Mouse (Mus musculus) effector memory CD4-positive, alpha-beta T cell, adult 5 months (primary cell): ENCODE measurements around the gene Gm9125. TPM values are rescaled to one million over a fixed set of nuclear protein-coding genes. Genes with fewer than 3 reads are reported as not detected.

Experiments used
- polyA plus RNA-seq: library from polyadenylated mRNA; unstranded; fragments of 100-300 nt; shearing (Covaris generic); gene quantifications from one replicate; pipeline ENCODE4 v1.2.1, GENCODE M21; 2017

The Gm9125 gene
- polyA plus RNA-seq = not detected

DNA sequence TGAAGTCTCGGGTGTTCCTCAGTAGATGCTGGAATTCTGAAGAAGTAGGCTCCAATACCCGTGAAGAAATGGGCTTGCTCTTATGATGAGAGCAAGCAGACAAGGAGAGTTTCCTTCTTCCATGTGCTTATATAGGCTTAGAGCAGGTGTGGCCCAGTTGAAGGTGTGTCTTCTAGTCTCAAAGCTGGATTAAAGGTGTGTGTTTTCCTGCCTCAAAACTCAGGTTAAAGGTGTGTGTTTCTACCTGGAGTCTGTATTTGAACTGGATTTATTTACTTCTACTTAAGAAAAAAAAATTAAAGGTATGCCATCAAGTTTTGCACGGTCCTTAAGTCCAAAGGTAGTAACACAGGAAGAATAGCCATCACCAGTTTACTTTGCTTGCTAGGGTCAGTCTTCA lies at the start of gene Gm9125:
Gene Gm9125, minus strand, starts transcription at position 101 of the 400 bp plus-strand sequence.

DNA sequence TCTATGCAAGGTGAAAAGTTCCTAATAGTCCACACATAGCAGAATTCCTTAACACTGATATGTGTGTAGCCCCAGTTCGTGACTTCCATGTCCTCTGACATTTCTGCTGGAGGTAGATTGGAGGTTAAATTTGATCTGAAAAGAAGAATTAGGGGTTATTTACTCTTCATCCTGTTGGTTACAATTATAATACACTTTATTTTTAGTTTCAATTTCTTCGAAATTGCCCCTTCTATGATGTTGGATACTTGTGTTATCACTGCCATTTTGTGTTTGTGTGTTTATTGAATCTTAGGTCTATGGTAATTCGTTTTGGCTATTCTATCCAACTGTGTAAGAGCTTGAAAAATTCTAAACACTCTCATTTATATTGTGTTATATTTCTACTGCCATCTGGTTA lies 17.9 kb upstream of the Gm9125 start, which contains the start of gene Gm10697:
Gene Gm10697, minus strand, starts transcription at position 101 of the 400 bp plus-strand sequence.

Other genes with a start within 250 kb of the Gm9125 start
- not detected for gene Tdpoz3, start 228.9 kb downstream of the Gm9125 start, polyA plus RNA-seq
- not detected for gene Gm9117, start 111.3 kb downstream of the Gm9125 start, polyA plus RNA-seq
- not detected for gene Tdpoz5, start 93.6 kb downstream of the Gm9125 start, polyA plus RNA-seq
- not detected for gene Gm10697, start 17.8 kb upstream of the Gm9125 start, polyA plus RNA-seq
- not detected for gene Gm10696, start 123.3 kb upstream of the Gm9125 start, polyA plus RNA-seq
- gene Gm5286, start 141.8 kb upstream of the Gm9125 start, polyA plus RNA-seq = not detected
- gene Gm4778, start 209.2 kb upstream of the Gm9125 start, polyA plus RNA-seq = not detected